Comparison of ENCODE assay signal across 18 mouse cellular contexts in the genomic region with DNA sequence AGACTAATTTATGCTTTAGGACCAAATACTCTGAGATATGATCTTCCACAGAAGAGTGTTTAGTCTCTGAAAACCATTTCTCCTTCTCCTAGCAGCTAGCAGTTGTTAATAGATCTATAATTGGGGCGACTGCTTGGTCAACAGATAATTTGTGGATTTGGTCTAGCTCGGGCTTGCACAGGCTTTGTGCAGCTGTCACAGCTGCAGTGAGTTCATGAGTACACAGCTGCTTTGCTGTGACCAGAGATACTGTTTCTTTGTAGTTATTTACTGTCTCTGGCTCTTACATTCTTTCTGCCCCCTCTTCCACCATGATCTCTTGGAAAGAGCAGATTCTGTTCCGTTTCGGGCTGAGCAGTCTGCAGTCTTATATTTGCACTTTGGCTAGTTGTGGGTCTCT. TPM values are rescaled to one million over a fixed set of nuclear protein-coding genes. Genes with fewer than 3 reads are reported as not detected.
DNase-seq lines count a peak whose midpoint lies in the region; ATAC-seq and TF ChIP-seq lines count a peak whose summit lies in the region.
"Had no signal": no experiment of that assay in that cellular context is flagged by ENCODE, and none has a peak within 500 bp of the region (broad histone marks: within the 10 kb centered on the region; RNA-seq: fewer than 3 reads in every experiment).

No protein-coding gene starts in this region.

- no peak for ATAC-seq in embryonic facial prominence, embryonic 14.5 days (ENCODE audit: low read depth)
- peak; percentile 44; the same call in 1 of the 2 replicates for ATAC-seq in limb, embryonic 14.5 days (ENCODE audit: low FRiP score, low read depth)
- ATAC-seq: forebrain, embryonic 13.5 days; forebrain, embryonic 15.5 days; forebrain, postnatal 0 days had no signal

- no peaks in the 10 kb centered on the region for H3K9me3 ChIP-seq in embryonic facial prominence, embryonic 14.5 days (ENCODE audit: control insufficient read depth, low read length)
- no peaks in the 10 kb centered on the region for H3K9me3 ChIP-seq in embryonic facial prominence, embryonic 10.5 days
- no peaks in the 10 kb centered on the region for H3K9me3 ChIP-seq in limb, embryonic 14.5 days (ENCODE audit: control insufficient read depth, low read length)
- no peaks in the 10 kb centered on the region for H3K9me3 ChIP-seq in limb, embryonic 10.5 days (replicated peaks)
- H3K9me3 ChIP-seq: embryonic facial prominence, embryonic 13.5 days; forebrain, embryonic 13.5 days; forebrain, embryonic 15.5 days had no signal

- peak; percentile 38 for DNase-seq in embryonic facial prominence, embryonic 14.5 days (ENCODE audit: low spot score)
- DNase-seq in embryonic facial prominence, embryonic 10.5 days (ENCODE audit: low spot score) = no peak
- DNase-seq in limb, embryonic 14.5 days (ENCODE audit: low spot score) = peak; percentile 9
- DNase-seq in limb, embryonic 10.5 days (ENCODE audit: low spot score) = no peak
- DNase-seq in cerebellum, postnatal 14 days = no peak
- DNase-seq: adrenal gland, adult 2 months; adrenal gland, postnatal 10 days; adrenal gland, postnatal 25 days; B cell, adult 2 months; cerebellum, adult 11 months; cerebellum, adult 18-20 months; cerebellum, adult 8-10 months; cerebellum, adult 9-11 months; cerebellum, postnatal 25 days; forebrain, postnatal 0 days had no signal

- H3K36me3 ChIP-seq in embryonic facial prominence, embryonic 14.5 days (ENCODE audit: control insufficient read depth, insufficient read depth, low read length) = peaks cover 42% of the 10 kb centered on the region
- H3K36me3 ChIP-seq in embryonic facial prominence, embryonic 10.5 days (replicated peaks) = peaks cover 63% of the 10 kb centered on the region
- H3K36me3 ChIP-seq in limb, embryonic 14.5 days (ENCODE audit: control insufficient read depth, insufficient read depth, low read length) = peaks cover 43% of the 10 kb centered on the region
- peaks cover 62% of the 10 kb centered on the region for H3K36me3 ChIP-seq in limb, embryonic 10.5 days

- no peak overlapping the region for H3K4me2 ChIP-seq in embryonic facial prominence, embryonic 14.5 days (ENCODE audit: low read depth, low read length)
- no peak overlapping the region for H3K4me2 ChIP-seq in limb, embryonic 14.5 days (replicated peaks; ENCODE audit: low read depth, low read length, severe bottlenecking)
- H3K4me2 ChIP-seq: embryonic facial prominence, embryonic 13.5 days; forebrain, embryonic 13.5 days; forebrain, embryonic 15.5 days had no signal

- no peak overlapping the region for H3K4me3 ChIP-seq in embryonic facial prominence, embryonic 14.5 days (ENCODE audit: low read depth, low read length)
- no peak overlapping the region for H3K4me3 ChIP-seq in embryonic facial prominence, embryonic 10.5 days
- H3K4me3 ChIP-seq in limb, embryonic 14.5 days (replicated peaks; ENCODE audit: low read length) = no peak overlapping the region
- no peak overlapping the region for H3K4me3 ChIP-seq in limb, embryonic 10.5 days
- H3K4me3 ChIP-seq: embryonic facial prominence, embryonic 13.5 days; forebrain, embryonic 13.5 days; forebrain, embryonic 15.5 days had no signal

- H3K27ac ChIP-seq in embryonic facial prominence, embryonic 14.5 days (replicated peaks; ENCODE audit: low read depth, low read length) = no peak overlapping the region
- H3K27ac ChIP-seq in embryonic facial prominence, embryonic 10.5 days (replicated peaks) = no peak overlapping the region
- H3K27ac ChIP-seq in limb, embryonic 14.5 days (replicated peaks; ENCODE audit: low read depth, low read length) = no peak overlapping the region
- H3K27ac ChIP-seq in limb, embryonic 10.5 days = no peak overlapping the region
- H3K27ac ChIP-seq: embryonic facial prominence, embryonic 13.5 days; forebrain, embryonic 13.5 days; forebrain, embryonic 15.5 days had no signal

- no peaks in the 10 kb centered on the region for H3K27me3 ChIP-seq in embryonic facial prominence, embryonic 14.5 days (replicated peaks; ENCODE audit: control insufficient read depth, insufficient read depth, low read length)
- no peaks in the 10 kb centered on the region for H3K27me3 ChIP-seq in embryonic facial prominence, embryonic 10.5 days (replicated peaks; ENCODE audit: low read depth, poor library complexity, severe bottlenecking)
- no peaks in the 10 kb centered on the region for H3K27me3 ChIP-seq in limb, embryonic 14.5 days (ENCODE audit: control insufficient read depth, insufficient read depth, low read length)
- no peaks in the 10 kb centered on the region for H3K27me3 ChIP-seq in limb, embryonic 10.5 days (ENCODE audit: low read depth, poor library complexity, severe bottlenecking)
- H3K27me3 ChIP-seq: embryonic facial prominence, embryonic 13.5 days; forebrain, embryonic 13.5 days; forebrain, embryonic 15.5 days had no signal

- TF ChIP-seq POLR2A in limb, embryonic 14.5 days (IDR thresholded peaks at IDR 0.05; ENCODE audit: borderline replicate concordance, extremely low read depth, insufficient read depth, insufficient read length) = no peak

- no peak overlapping the region for H3K9ac ChIP-seq in embryonic facial prominence, embryonic 14.5 days (ENCODE audit: low read depth, low read length)
- H3K9ac ChIP-seq in limb, embryonic 14.5 days (ENCODE audit: low read depth, low read length, severe bottlenecking) = no peak overlapping the region
- H3K9ac ChIP-seq: embryonic facial prominence, embryonic 13.5 days; forebrain, embryonic 13.5 days; forebrain, embryonic 15.5 days; forebrain, postnatal 0 days had no signal

- no peaks in the 10 kb centered on the region for H3K4me1 ChIP-seq in embryonic facial prominence, embryonic 14.5 days (ENCODE audit: control insufficient read depth, insufficient read depth, low read length)
- peaks cover 5% of the 10 kb centered on the region; the same call in 1 of the 2 replicates for H3K4me1 ChIP-seq in embryonic facial prominence, embryonic 10.5 days
- no peaks in the 10 kb centered on the region for H3K4me1 ChIP-seq in limb, embryonic 14.5 days (ENCODE audit: control insufficient read depth, insufficient read depth, low read length)
- H3K4me1 ChIP-seq in limb, embryonic 10.5 days = no peaks in the 10 kb centered on the region

- 78% methylated on average over 4 of the region's 4 CpGs for WGBS in embryonic facial prominence, embryonic 14.5 days
- WGBS in embryonic facial prominence, embryonic 10.5 days = 93% methylated on average over 4 of the region's 4 CpGs
- 85% methylated on average over 4 of the region's 4 CpGs for WGBS in limb, embryonic 14.5 days
- WGBS in limb, embryonic 10.5 days = 95% methylated on average over 4 of the region's 4 CpGs

RNA-seq across cellular contexts. Expression of a gene that starts 22.2 kb away (rescaled TPM):
- polyA plus RNA-seq in embryonic facial prominence, embryonic 14.5 days (2014; fragmentation: Nextera tagmentation; extraction: Ambion mirVana) = 78.8 and 82.4 TPM in 2 replicates
- polyA plus RNA-seq in embryonic facial prominence, embryonic 10.5 days (2016; fragmentation: Nextera tagmentation; extraction: Ambion mirVana) = 57.8 and 60.5 TPM in 2 replicates
- polyA plus RNA-seq in limb, embryonic 14.5 days (2012; rRNA removed) = 51.4 and 80.4 TPM in 2 replicates
- polyA plus RNA-seq in limb, embryonic 14.5 days (2014; fragmentation: Nextera tagmentation; extraction: Ambion mirVana) = 62.9 and 63.5 TPM in 2 replicates
- 56.1 and 60.7 TPM in 2 replicates for polyA plus RNA-seq in limb, embryonic 10.5 days (2016; fragmentation: Nextera tagmentation; extraction: Ambion mirVana)

RNA-seq across cellular contexts. Expression of a gene that starts 39.1 kb away (rescaled TPM):
- 133 and 138 TPM in 2 replicates for polyA plus RNA-seq in embryonic facial prominence, embryonic 14.5 days (2014; fragmentation: Nextera tagmentation; extraction: Ambion mirVana)
- 170 and 172 TPM in 2 replicates for polyA plus RNA-seq in embryonic facial prominence, embryonic 10.5 days (2016; fragmentation: Nextera tagmentation; extraction: Ambion mirVana)
- polyA plus RNA-seq in limb, embryonic 14.5 days (2012; rRNA removed) = 66.7 and 91.5 TPM in 2 replicates
- polyA plus RNA-seq in limb, embryonic 14.5 days (2014; fragmentation: Nextera tagmentation; extraction: Ambion mirVana) = 138 and 148 TPM in 2 replicates
- 164 and 181 TPM in 2 replicates for polyA plus RNA-seq in limb, embryonic 10.5 days (2016; fragmentation: Nextera tagmentation; extraction: Ambion mirVana)

Comparison
In these comparisons a context has a peak if more than half of its experiments do, and no peak if none do; other contexts are left out.
1. DNase-seq: peak in embryonic facial prominence, embryonic 14.5 days (single experiment) and limb, embryonic 14.5 days (single experiment); none in embryonic facial prominence, embryonic 10.5 days (single experiment), limb, embryonic 10.5 days (single experiment) and cerebellum, postnatal 14 days (0 of 2).